Mouse (Mus musculus) MEL (cell line): ENCODE results near the gene Mrps35. TPM values are rescaled to one million over a fixed set of nuclear protein-coding genes. Genes with fewer than 3 reads are reported as not detected.

Source experiments
- DNase-seq: peaks from one replicate; pipeline ENCODE4 v3.0.0; 2011; ENCODE audit warnings: low read depth, low spot score
- H3K27ac ChIP-seq: 2 replicates; pipeline ENCODE4 v1.5.1; 2012; ENCODE audit warnings: low read depth, mild to moderate bottlenecking, control low read depth, low read length, moderate library complexity; ENCODE audit not compliant: control insufficient read depth
- H3K27me3 ChIP-seq, 2 experiments: fragments of 150-350 bp in 1 of 2; sonication (generic) in 1 of 2; 2 replicates each; pipeline ENCODE4 v1.6.1; 2012; ENCODE audit warnings: low read length in 2 of 2, mild to moderate bottlenecking in 2 of 2, improper control_type of control experiment in 1 of 2, moderate library complexity in 1 of 2; ENCODE audit not compliant: insufficient read depth in 2 of 2, control insufficient read depth in 1 of 2
- H3K36me3 ChIP-seq, 2 experiments: 2 replicates each; pipeline ENCODE4 v1.6.1; 2012 to 2014; ENCODE audit warnings: low read length in 2 of 2, improper control_type of control experiment in 1 of 2, inconsistent platforms in 1 of 2, mild to moderate bottlenecking in 1 of 2; ENCODE audit not compliant: insufficient read depth in 2 of 2, control insufficient read depth in 1 of 2
- H3K4me1 ChIP-seq, 2 experiments: fragments of 150-350 bp in 1 of 2; sonication (generic) in 1 of 2; 2 replicates each; pipeline ENCODE4 v1.6.1; 2012; ENCODE audit warnings: low read length in 2 of 2, improper control_type of control experiment in 1 of 2, mild to moderate bottlenecking in 1 of 2; ENCODE audit not compliant: insufficient read depth in 2 of 2, control insufficient read depth in 1 of 2
- H3K4me3 ChIP-seq, 2 experiments: fragments of 150-350 bp in 1 of 2; sonication (generic) in 1 of 2; 2 replicates each; pipeline ENCODE4 v1.5.1; 2012; ENCODE audit warnings: low read depth in 2 of 2, low read length in 2 of 2, mild to moderate bottlenecking in 2 of 2, moderate library complexity in 2 of 2, control low read depth in 1 of 2, improper control_type of control experiment in 1 of 2; ENCODE audit not compliant: control insufficient read depth in 1 of 2, insufficient read depth in 1 of 2
- H3K79me2 ChIP-seq: 2 replicates; pipeline ENCODE4 v1.6.1; 2012; ENCODE audit warnings: mild to moderate bottlenecking, low read length, moderate library complexity; ENCODE audit not compliant: control insufficient read depth, poor library complexity, insufficient read depth
- H3K9ac ChIP-seq: 2 replicates; pipeline ENCODE4 v1.6.1; 2012; ENCODE audit warnings: low read depth, mild to moderate bottlenecking, control low read depth, low read length, moderate library complexity; ENCODE audit not compliant: control insufficient read depth, poor library complexity, severe bottlenecking
- H3K9me3 ChIP-seq: fragments of 150-350 bp; sonication (generic); replicated peaks from 2 replicates; pipeline ENCODE4 v1.6.1; 2012; ENCODE audit warnings: mild to moderate bottlenecking, low read length, improper control_type of control experiment, moderate library complexity; ENCODE audit not compliant: insufficient read depth
- BHLHE40 ChIP-seq: IDR thresholded peaks from 2 replicates; pipeline ENCODE4 v1.6.1; 2012; ENCODE audit warnings: low read depth, mild to moderate bottlenecking, inconsistent platforms, low read length, improper control_type of control experiment, borderline replicate concordance
- CHD1 ChIP-seq: IDR thresholded peaks from 2 replicates; pipeline ENCODE4 v1.6.1; 2012; ENCODE audit warnings: low read depth, mild to moderate bottlenecking, inconsistent platforms, low read length, improper control_type of control experiment
- CHD2 ChIP-seq: IDR thresholded peaks from 2 replicates; pipeline ENCODE4 v1.6.1; 2011; ENCODE audit warnings: low read length, improper control_type of control experiment
- EP300 ChIP-seq, 2 experiments: IDR thresholded peaks; 2 replicates each; pipeline ENCODE4 v1.6.1; 2011; ENCODE audit warnings: improper control_type of control experiment in 2 of 2, low read length in 2 of 2, low read depth in 1 of 2, mild to moderate bottlenecking in 1 of 2
- ETS1 ChIP-seq: IDR thresholded peaks from 2 replicates; pipeline ENCODE4 v1.6.1; 2012; ENCODE audit warnings: low read depth, mild to moderate bottlenecking, inconsistent platforms, low read length, improper control_type of control experiment, moderate library complexity
- GATA1 ChIP-seq: IDR thresholded peaks from 2 replicates; pipeline ENCODE4 v1.6.1; 2011; ENCODE audit warnings: low read depth, low read length, improper control_type of control experiment
- JUND ChIP-seq: IDR thresholded peaks from 2 replicates; pipeline ENCODE4 v1.6.1; 2011; ENCODE audit warnings: low read depth, mild to moderate bottlenecking, improper control_type of control experiment, low read length
- KAT2A ChIP-seq: conservative IDR thresholded peaks from 2 replicates; pipeline ENCODE4 v1.6.1; 2012; ENCODE audit warnings: low read depth, low read length, improper control_type of control experiment, inconsistent platforms
- MAX ChIP-seq: IDR thresholded peaks from 2 replicates; pipeline ENCODE4 v1.6.1; 2011; ENCODE audit warnings: low read length, improper control_type of control experiment
- MAZ ChIP-seq: IDR thresholded peaks from 2 replicates; pipeline ENCODE4 v1.6.1; 2012; ENCODE audit warnings: low read depth, mild to moderate bottlenecking, inconsistent platforms, low read length, improper control_type of control experiment
- MYC ChIP-seq: IDR thresholded peaks from 2 replicates; pipeline ENCODE4 v1.6.1; 2011; ENCODE audit warnings: low read depth, mild to moderate bottlenecking, low read length, improper control_type of control experiment, moderate library complexity
- NELFE ChIP-seq: IDR thresholded peaks from 2 replicates; pipeline ENCODE4 v1.6.1; 2011; ENCODE audit warnings: low read depth, low read length, improper control_type of control experiment
- NRF1 ChIP-seq: IDR thresholded peaks from 2 replicates; pipeline ENCODE4 v1.6.1; 2014; ENCODE audit warnings: low read depth, mild to moderate bottlenecking, inconsistent platforms, low read length, improper control_type of control experiment, moderate library complexity; ENCODE audit not compliant: poor library complexity, insufficient read depth, severe bottlenecking
- POLR2AphosphoS2 ChIP-seq: IDR thresholded peaks from 2 replicates; pipeline ENCODE4 v1.6.1; 2011; ENCODE audit warnings: low read length, improper control_type of control experiment
- POLR2AphosphoS5 ChIP-seq: IDR thresholded peaks from 2 replicates; pipeline ENCODE4 v1.6.1; 2012; ENCODE audit warnings: low read depth, borderline replicate concordance, mild to moderate bottlenecking, inconsistent platforms, low read length, moderate library complexity, mixed read lengths
- RCOR1 ChIP-seq: IDR thresholded peaks from 2 replicates; pipeline ENCODE4 v1.6.1; 2012; ENCODE audit warnings: low read depth, mild to moderate bottlenecking, inconsistent platforms, low read length, improper control_type of control experiment
- SIN3A ChIP-seq: IDR thresholded peaks from 2 replicates; pipeline ENCODE4 v1.6.1; 2012; ENCODE audit warnings: low read length, improper control_type of control experiment, inconsistent platforms
- SMC3 ChIP-seq: IDR thresholded peaks from 2 replicates; pipeline ENCODE4 v1.6.1; 2011; ENCODE audit warnings: low read depth, low read length, improper control_type of control experiment
- TCF12 ChIP-seq: IDR thresholded peaks from 2 replicates; pipeline ENCODE4 v1.6.1; 2014; ENCODE audit warnings: low read depth, mild to moderate bottlenecking, inconsistent platforms, low read length, improper control_type of control experiment, moderate library complexity
- USF2 ChIP-seq, 2 experiments: IDR thresholded peaks; 2 replicates each; pipeline ENCODE4 v1.6.1; 2011 to 2012; ENCODE audit warnings: improper control_type of control experiment in 2 of 2, low read length in 2 of 2, borderline replicate concordance in 1 of 2, inconsistent platforms in 1 of 2, low read depth in 1 of 2, mild to moderate bottlenecking in 1 of 2; ENCODE audit not compliant: insufficient read depth in 1 of 2
- ZC3H11A ChIP-seq: IDR thresholded peaks from 2 replicates; pipeline ENCODE4 v1.6.1; 2012; ENCODE audit warnings: low read depth, mild to moderate bottlenecking, inconsistent platforms, low read length, improper control_type of control experiment
- ZNF384 ChIP-seq: IDR thresholded peaks from 2 replicates; pipeline ENCODE4 v1.6.1; 2012; ENCODE audit warnings: low read depth, mild to moderate bottlenecking, inconsistent platforms, low read length, improper control_type of control experiment
- polyA plus RNA-seq, 2 experiments: library from polyadenylated mRNA; stranded (reverse) in 1 of 2; unstranded in 1 of 2; fragments of >175 nt in 1 of 2; fragments of >200 nt in 1 of 2; gene quantifications; 2 replicates each; pipeline versions ENCODE4 v1.2.1 to v1.2.4; 2012; ENCODE audit warnings: low replicate concordance in 2 of 2, low read depth in 1 of 2; ENCODE audit not compliant: insufficient read length in 2 of 2, insufficient read depth in 1 of 2, missing spikeins in 1 of 2
- total RNA-seq: library from RNA; depleted of rRNA; stranded (reverse); fragments of 300-350 nt; gene quantifications from 2 replicates; pipeline ENCODE4 v1.2.3, GENCODE M21; 2012

Mrps35 gene
- total and polyA plus RNA-seq, 3 experiments: 99.0 to 148 TPM; not detected in 1

DNA sequence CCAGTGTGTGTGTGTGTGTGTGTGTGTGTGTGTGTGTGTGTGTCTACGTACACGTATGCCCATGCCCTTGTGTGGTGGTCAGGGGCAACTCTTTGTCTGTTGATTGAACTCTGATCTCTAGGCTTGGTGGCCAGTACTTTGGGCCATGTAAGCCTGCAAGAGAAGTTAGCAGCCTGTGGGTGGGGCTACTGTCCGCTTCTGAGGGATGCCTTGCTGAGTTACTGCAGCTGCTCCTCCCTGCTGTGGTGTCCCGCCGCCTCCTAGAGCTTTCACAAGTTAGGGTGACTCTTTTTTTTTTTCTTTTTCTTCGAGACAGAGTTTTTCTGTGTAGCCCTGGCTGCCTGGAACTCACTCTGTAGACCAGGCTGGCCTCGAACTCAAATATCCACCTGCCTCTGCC lies 16.8 kb downstream of the Mrps35 start:
- no peak overlapping the region for H3K9ac ChIP-seq
- no peak for DNase-seq
- H3K27ac ChIP-seq: no peak overlapping the region
- no peaks in the 10 kb centered on the region for H3K4me1 ChIP-seq
- H3K27me3 ChIP-seq: no peaks in the 10 kb centered on the region
- TF ChIP-seq USF2 (IDR thresholded peaks at IDR 0.05; ENCODE audit: borderline replicate concordance in 1 of 2, insufficient read depth in 1 of 2, low read depth in 1 of 2, low read length in 2 of 2) (no peak), BHLHE40 (no peak), MAX (no peak), GATA1 (no peak), NRF1 (no peak), TCF12 (no peak), ZNF384 (no peak), POLR2AphosphoS5 (no peak), NELFE (no peak), MAZ (no peak), POLR2AphosphoS2 (no peak), KAT2A (no peak), ZC3H11A (no peak), MYC (no peak), SIN3A (no peak), CHD2 (no peak)
- H3K9me3 ChIP-seq: no peaks in the 10 kb centered on the region
- no peaks in the 10 kb centered on the region for H3K79me2 ChIP-seq
- H3K4me3 ChIP-seq: no peak overlapping the region
- peaks cover 0 to 17% of the 10 kb centered on the region in 2 experiments; a peak in 2 of 4 replicates for H3K36me3 ChIP-seq

DNA sequence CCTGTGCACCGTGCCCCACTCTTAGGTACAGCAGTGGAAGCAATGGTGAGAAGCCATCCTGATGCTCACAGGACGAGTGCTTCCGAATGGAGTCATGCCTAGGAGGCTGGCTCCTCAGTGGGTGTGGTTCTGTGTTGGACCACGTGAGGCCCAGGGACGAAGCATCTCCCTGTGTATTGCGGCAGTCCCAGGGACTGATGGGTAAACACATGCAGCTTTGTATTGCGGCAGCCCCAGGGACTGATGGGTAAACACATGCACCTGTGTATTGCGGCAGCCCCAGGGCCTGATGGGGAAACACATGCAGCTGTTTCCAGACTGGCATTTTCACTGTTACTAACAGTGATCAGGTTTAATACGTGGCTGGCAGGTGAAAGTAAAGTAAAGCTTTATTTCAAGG lies 19.1 kb downstream of the Mrps35 start:
- H3K27ac ChIP-seq: no peak overlapping the region
- no peak overlapping the region for H3K4me3 ChIP-seq
- no peaks in the 10 kb centered on the region for H3K79me2 ChIP-seq
- no peaks in the 10 kb centered on the region for H3K27me3 ChIP-seq
- no peaks in the 10 kb centered on the region for H3K4me1 ChIP-seq
- DNase-seq: no peak
- H3K9me3 ChIP-seq: no peaks in the 10 kb centered on the region
- H3K9ac ChIP-seq: no peak overlapping the region
- TF ChIP-seq ZNF384: no peak
- TF ChIP-seq JUND: no peak
- TF ChIP-seq EP300 (IDR thresholded peaks at IDR 0.05; ENCODE audit: low read depth in 1 of 2, low read length in 2 of 2): no peak
- no peak for TF ChIP-seq ZC3H11A
- TF ChIP-seq NELFE: no peak
- TF ChIP-seq NRF1: no peak
- TF ChIP-seq ETS1: no peak
- no peak for TF ChIP-seq RCOR1
- TF ChIP-seq SMC3: no peak
- TF ChIP-seq KAT2A: no peak
- TF ChIP-seq POLR2AphosphoS2: no peak
- TF ChIP-seq USF2 (IDR thresholded peaks at IDR 0.05; ENCODE audit: borderline replicate concordance in 1 of 2, insufficient read depth in 1 of 2, low read depth in 1 of 2, low read length in 2 of 2): no peak
- TF ChIP-seq POLR2AphosphoS5: no peak
- TF ChIP-seq CHD1: no peak
- no peak for TF ChIP-seq MAX
- peaks cover 0 to 11% of the 10 kb centered on the region in 2 experiments; a peak in 2 of 4 replicates for H3K36me3 ChIP-seq
